Mouse (Mus musculus): ENCODE data around the gene Cap1. TPM values are rescaled to one million over a fixed set of nuclear protein-coding genes. Genes with fewer than 3 reads are reported as not detected.

Cap1 gene
- polyA plus RNA-seq, 1 experiment: 129 TPM

DNA sequence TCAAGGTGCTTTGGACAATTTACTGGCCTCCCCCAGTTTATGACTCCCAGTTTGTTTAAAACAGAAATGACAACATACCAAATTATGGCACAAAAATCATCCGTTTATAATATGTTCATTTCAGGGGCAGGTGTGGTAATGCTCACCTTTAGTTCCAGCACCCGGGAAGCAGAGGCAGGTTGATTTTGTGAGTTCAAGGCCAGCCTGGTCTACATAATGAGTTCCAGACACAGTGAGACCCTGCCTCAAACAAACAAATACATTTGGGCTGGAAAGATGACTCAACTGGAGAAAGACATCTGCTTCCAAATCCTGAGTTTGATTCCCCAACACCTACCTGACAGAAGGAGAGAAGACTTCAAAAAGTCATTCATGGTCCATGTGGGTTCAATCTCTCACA, 1.5 kb upstream of the Cap1 start:
- DNase-seq (ENCODE audit: low spot score): no peak

DNA sequence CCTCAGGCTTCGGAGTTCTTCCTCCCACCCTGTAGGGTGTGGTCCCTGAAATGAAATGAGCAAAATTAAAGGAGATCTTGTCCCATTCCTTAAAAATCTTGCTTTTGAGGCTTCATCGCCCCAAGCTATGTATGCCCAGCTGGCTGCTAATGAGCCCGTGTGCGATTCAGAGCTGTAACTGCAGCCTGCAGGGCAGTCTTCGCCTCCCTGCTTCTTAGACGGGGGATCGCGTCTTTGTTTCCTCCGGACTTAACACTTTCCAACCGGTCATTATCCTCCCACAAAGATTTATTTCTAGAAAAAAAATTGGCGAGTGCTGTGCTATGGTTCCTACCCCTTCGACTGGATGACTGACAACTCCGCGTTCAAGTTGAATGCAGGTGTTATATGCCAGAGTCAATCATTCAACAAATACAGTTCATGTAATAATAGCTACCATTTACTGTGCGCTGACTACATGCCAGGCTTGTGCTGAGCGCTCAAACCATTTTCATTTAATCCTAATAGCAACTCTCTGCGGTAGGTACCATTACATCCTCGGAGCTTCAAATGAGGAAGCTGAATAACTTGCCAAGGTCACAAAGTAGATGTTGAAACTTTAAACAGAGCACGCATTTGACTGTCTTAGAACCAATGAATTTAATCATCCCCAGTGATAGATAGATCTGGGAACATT, 861 bp upstream of the Cap1 start:
- no peak for DNase-seq (ENCODE audit: low spot score)

DNA sequence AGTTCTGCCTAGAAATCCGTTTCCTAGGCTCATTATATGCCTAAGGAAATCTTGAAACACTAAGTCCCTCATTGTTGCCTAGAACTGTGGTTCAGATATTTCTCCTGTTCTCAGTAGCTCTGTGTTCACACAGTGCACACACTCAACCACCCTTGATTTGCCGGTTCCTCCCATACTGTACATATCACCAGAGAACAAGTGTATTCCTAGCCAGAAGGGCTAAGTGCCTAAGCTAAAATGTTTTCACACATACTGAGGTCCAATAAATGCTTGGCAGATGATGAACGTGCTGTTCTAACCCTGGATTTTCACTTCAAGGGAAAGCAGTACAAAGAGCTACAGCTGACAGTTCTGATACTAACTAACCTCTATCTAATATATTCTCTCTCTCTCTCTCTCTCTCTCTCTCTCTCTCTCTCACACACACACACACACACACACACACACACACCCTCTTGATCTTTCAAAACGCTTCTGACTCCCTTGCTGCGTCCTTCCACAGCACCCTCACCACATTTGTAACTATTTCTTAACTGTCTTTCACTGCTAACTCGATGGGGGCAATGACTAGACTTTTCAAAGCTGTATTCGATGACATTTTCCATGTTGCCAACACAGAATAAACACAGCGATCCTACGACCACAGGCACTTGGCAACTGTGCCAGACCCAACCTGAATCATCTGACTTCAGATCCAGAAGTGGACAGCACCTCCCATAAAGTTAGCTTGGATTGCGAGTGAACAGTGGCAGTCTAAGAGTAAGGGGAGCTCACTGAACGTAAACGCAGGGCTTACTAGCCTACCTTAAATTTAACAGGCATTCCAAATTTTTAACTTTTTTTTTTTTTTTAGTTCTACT, 1.1 kb downstream of the Cap1 start:
- no peak for DNase-seq (ENCODE audit: low spot score)

- no peak for DNase-seq (ENCODE audit: low spot score)
Measured at GRCm38 (mm10) chr4:122884051-122884450, 1.8 kb downstream of the Cap1 start.

DNA sequence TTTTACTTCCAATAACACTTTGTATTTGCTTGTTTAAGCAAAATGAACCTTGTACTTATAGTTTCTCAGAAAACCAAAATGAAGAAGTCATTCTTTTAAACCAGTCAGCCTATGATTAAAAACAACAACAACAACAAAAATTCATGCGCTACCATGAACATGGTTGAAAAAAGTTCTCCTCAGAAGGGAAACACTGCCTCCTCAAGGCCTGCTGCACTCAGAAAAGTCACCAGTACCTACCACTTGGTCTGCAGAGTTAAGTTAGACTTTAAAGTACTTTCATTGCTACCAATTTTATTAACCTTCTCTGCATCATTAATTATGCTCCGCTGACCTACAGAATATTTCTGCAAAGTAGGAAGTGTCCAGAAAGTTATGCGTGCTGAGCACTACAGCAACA, 2.6 kb downstream of the Cap1 start:
- DNase-seq (ENCODE audit: low spot score): no peak

DNA sequence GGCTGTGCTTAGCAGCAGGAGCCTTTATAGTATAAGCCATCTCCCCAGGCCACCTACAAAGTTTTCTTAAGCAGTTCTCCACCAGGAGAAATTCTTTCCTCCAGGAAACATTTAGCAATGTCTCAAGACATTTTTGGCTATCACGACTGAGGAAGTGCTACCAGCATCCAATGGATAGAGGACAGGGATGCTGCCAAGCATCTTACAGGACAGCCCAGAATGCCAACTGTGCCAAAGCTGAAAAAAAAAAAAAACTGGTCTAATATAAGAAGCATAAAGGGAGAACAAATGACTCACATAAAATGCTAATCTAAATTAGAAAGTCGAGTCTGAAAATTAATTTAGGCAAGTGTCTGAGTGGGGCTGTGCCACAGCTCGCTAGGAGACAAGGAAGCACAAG, 3.3 kb downstream of the Cap1 start:
- no peak for DNase-seq (ENCODE audit: low spot score)

- no peak for DNase-seq (ENCODE audit: low spot score)
Measured at GRCm38 (mm10) chr4:122878333-122879070, 7.4 kb downstream of the Cap1 start.

DNA sequence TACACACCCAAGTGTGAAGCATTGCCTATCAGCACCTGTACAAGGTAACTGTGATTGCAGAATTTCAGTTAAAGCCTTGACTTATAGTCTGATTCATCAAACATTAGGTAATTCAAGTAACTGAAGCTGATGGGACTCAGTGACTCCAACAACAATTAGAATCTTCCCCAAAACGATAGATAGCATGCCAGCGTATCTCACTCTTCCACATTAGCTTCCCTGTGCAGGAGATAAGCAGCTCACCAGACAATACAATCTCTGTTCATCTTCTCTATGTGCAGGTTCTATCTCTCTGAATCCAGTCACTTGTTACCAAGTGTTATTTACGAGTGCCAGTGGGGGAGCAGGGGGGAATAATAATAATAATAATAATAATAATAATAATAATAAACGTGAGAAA, 12.3 kb downstream of the Cap1 start:
- DNase-seq (ENCODE audit: low spot score): no peak

DNA sequence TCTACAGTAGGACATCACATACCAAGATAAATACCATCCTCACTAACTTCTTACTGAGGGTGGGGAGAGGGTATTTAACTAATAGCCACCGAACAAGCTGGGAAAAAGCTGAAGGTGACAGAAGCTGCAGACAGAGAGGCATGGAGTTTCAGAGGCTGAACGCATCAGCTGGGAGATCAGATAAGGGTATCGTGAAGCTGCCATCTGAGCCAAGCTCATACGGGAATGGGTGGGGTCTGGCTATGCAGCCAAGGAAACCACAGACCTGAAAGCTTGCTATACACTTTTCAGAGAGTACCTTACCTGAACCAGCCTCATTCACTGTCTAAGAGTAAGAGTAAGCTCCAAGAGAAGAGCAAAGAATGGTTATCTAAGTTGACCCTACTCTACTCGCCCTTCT, 12.9 kb downstream of the Cap1 start:
- no peak for DNase-seq (ENCODE audit: low spot score)

DNA sequence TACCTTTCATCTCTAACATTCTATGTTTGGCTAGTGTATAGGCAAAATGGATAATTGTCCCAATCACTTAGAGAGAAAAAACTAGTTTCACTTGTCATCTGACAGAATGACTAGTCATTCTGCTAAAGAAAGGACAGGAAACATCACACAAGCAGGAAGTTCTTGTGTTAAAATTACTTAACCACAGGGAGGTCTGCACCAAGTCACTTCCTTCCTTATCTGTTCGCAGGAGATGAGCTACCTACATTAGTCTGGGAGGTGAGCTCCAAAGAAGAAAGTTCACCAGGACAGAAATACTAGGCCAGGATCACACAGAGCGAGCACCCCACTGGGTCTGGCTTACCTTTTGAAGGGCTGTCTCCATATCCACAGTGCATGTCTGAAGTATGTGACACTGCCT, 13.9 kb downstream of the Cap1 start:
- DNase-seq (ENCODE audit: low spot score): no peak

- no peak for DNase-seq (ENCODE audit: low spot score)
Measured at GRCm38 (mm10) chr4:122871269-122871668, 14.6 kb downstream of the Cap1 start.

- no peak for DNase-seq (ENCODE audit: low spot score)
Measured at GRCm38 (mm10) chr4:122870741-122871140, 15.1 kb downstream of the Cap1 start.

DNA sequence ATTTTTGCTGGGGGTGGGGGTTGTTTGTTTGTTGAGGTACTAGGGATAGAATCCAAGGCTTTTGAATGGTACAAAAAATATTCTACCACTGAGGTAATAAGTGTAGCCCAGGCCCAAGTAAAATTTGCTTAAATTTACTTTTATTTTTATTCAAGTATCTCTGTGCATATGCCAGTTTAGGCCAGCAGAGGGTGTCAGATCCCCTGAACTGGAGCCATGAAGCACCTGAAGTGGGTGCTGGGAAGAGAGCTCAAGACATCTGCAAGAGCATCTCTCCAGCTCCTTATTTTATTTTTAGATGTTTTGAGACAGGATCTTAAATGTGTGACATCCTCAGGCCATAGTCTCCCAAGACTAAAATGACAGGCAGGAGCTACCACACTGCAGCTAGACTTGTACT, 15.8 kb downstream of the Cap1 start:
- DNase-seq (ENCODE audit: low spot score): no peak

GRCm38 (mm10) chr4:122868041-122868440, 17.8 kb downstream of the Cap1 start:
- DNase-seq (ENCODE audit: low spot score): no peak

- no peak for DNase-seq (ENCODE audit: low spot score)
Measured at GRCm38 (mm10) chr4:122861836-122862235, 24.0 kb downstream of the Cap1 start.

DNA sequence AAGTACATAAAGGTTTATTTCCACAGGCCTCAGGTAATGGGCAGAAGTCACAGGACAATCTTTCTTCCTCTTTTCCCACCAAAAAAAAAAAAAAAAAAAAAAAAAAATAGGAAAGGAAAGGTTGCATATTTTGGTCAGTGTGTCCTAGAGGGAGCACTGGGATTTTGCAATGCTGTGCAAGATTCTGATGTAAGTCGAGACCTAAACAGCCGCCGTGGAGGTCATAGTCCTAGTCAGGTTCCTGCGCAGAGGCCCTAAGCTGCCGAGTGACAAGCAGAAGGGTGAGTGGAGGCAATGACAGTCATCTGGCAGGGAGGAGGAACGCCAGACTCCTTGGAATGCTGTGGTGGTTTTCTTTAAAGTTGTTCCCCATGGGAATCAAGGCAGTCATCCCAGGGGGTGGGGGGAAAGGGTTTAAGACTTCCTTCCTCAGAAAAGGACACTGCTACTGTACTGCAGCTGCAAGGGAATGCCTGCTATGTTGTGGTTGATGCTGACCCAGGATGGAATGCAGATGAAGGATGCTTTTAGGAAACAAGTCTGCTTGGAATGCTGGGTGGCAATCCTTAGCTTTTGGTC, 26.7 kb downstream of the Cap1 start:
- no peak for DNase-seq (ENCODE audit: low spot score)

- DNase-seq (ENCODE audit: low spot score): no peak
Measured at GRCm38 (mm10) chr4:122857909-122858308, 27.9 kb downstream of the Cap1 start.

DNA sequence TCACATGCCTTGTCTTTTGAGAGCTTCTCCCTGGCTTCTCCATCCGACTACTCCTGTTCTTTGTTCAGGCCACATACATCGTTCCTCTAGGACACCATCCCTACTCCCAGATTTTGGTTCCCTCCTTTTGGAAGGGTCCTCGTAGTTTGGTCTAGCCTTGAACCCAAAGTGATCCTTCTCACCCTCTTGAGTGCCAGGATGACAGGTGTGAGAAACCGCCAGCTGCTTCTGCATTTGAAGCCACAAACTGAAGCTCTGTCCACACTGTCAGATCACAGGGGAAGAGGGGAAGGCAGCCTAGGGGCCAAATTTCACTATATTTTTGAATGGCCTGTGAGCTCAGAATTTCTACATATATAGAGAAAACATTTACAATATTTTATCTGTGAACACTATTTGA, 31.1 kb downstream of the Cap1 start:
- DNase-seq (ENCODE audit: low spot score): no peak

GRCm38 (mm10) chr4:122853691-122854090, 32.2 kb downstream of the Cap1 start:
- DNase-seq (ENCODE audit: low spot score): no peak

GRCm38 (mm10) chr4:122851535-122851934, 34.3 kb downstream of the Cap1 start:
- no peak for DNase-seq (ENCODE audit: low spot score)

DNA sequence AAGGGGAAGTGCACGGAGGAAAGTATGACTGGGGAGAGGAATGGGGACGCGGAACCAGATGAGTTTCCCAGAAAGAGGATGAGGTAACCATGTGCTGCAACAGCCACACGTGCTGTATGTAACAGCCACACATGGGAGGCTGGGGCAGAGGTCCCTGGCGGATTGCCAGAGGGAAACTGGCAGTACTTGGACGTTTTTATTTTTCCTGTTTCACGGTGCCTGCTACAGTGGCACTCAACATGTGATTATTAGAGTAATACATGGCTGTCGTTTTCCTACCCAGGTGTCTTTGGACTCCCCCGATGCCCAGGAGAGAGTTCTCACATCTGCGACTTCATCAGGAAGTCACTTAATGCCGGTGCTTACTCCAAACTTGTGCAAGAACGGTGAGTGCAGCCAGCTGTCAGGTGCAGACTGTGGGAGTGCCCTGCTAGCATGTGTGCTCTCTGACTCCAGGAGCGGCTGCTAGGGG, 37.7 kb downstream of the Cap1 start:
- no peak for DNase-seq (ENCODE audit: low spot score)

DNA sequence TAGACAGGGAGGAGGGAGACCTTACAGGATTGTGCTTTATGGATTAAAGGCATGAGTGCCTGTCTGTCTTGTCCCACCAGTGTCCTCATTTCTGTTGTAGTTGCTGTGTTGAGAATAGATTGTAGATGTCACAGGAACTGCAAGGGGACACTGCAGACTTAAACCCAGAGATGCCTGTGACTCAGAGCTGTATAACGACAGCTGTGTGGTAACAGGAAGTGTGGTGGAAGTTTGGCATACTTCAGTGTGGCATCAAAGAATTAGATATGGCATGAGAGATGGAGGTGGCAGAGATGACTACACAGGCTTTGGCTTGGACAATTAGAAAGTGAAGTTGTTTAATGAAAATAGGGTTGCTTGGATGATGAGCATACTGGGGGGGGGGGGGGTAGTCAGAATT, 47.4 kb downstream of the Cap1 start:
- no peak for DNase-seq (ENCODE audit: low spot score)

All from urinary bladder, adult 2 months (tissue).